10 mouse cellular contexts compared by ENCODE assay signal in the genomic region with DNA sequence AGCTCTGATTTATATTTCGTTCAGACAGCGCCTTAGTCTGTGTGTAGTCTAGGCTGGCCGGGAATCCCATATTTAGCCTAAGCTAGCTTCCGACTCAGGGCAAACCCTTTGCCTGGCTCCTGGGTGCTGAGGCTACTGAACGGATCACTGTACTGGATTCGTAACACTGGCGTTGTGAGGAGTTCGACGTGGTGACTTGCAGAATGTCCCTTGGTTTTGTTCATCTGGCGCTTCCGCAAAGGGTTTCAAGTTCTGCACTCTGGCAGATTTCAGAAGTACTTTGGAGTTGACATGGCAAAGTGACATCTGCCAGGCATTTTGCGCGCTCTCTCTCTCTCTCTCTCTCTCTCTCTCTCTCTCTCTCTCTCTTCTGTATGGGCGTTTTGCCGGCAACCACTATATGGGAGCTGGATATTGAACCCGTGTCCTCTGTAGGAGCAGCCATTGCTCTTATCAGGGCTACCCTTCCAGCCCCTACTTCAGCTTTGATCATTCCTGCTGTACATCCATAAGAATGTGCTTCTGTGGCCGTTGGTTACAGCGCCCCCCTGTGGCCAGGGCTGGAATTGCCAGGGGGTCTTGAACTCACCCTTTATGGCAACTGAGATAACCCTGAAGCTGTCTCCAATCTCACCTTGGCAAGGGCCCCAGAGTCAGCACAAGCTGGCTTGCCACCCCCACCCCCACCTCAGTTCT. TPM values are rescaled to one million over a fixed set of nuclear protein-coding genes. Genes with fewer than 3 reads are reported as not detected.
DNase-seq lines count a peak whose midpoint lies in the region; ATAC-seq and TF ChIP-seq lines count a peak whose summit lies in the region.
"Had no signal": no experiment of that assay in that cellular context is flagged by ENCODE, and none has a peak within 500 bp of the region (broad histone marks: within the 10 kb centered on the region; RNA-seq: fewer than 3 reads in every experiment).

No protein-coding gene starts in this region.

- no peak for ATAC-seq in activated CD4-positive, CD25-positive, alpha-beta regulatory T cell, adult 4 months

- H3K27ac ChIP-seq in cerebellum, adult 2 months (ENCODE audit: insufficient read depth, low read length) = no peak overlapping the region
- H3K27ac ChIP-seq: heart, embryonic 13.5 days; macrophage had no signal

- H3K4me3 ChIP-seq in cerebellum, adult 2 months (replicated peaks; ENCODE audit: insufficient read depth, low read depth, low read length) = no peak overlapping the region
- H3K4me3 ChIP-seq: heart, embryonic 13.5 days had no signal

- DNase-seq in cerebellum, adult 2 months = peak in 1 of 2 experiments; percentile 39
- DNase-seq in cerebellum, adult 9-11 months = no peak
- peak; percentile 48 for DNase-seq in left cerebral cortex, postnatal 4 days
- DNase-seq in left cerebral cortex, postnatal 36 days (ENCODE audit: low spot score in 2 of 2) = no peak
- DNase-seq in brain, embryonic 14.5 days (ENCODE audit: low read depth) = no peak
- peak; percentile 58 for DNase-seq in lung, postnatal 36 days
- DNase-seq in right cerebral cortex, postnatal 10 days (ENCODE audit: low spot score in 2 of 2) = no peak

- H3K4me1 ChIP-seq in cerebellum, adult 2 months (ENCODE audit: control insufficient read depth, insufficient read depth, low read length) = peaks cover 13% of the 10 kb centered on the region

- TF ChIP-seq POLR2A in cerebellum, adult 2 months (IDR thresholded peaks at IDR 0.05; ENCODE audit: borderline replicate concordance, insufficient read depth, low read length) = no peak
- no peak for TF ChIP-seq POLR2A in brain, embryonic 14.5 days (IDR thresholded peaks at IDR 0.05; ENCODE audit: borderline replicate concordance, extremely low read depth, insufficient read depth, insufficient read length, poor library complexity, severe bottlenecking)

- H3K27me3 ChIP-seq in cerebellum, adult 2 months (ENCODE audit: control insufficient read depth, insufficient read depth, low read length) = no peaks in the 10 kb centered on the region

- peak; percentile 61 for TF ChIP-seq CTCF in cerebellum, adult 2 months (IDR thresholded peaks at IDR 0.05; ENCODE audit: borderline replicate concordance, insufficient read depth, low read depth, low read length)
- peak; percentile 70 for TF ChIP-seq CTCF in brain, embryonic 14.5 days (IDR thresholded peaks at IDR 0.05; ENCODE audit: borderline replicate concordance, extremely low read depth, insufficient read depth, insufficient read length)

- 87% methylated on average over 18 of the region's 18 CpGs for WGBS in cerebellum, adult 2 months

- intact Hi-C loops in left cerebral cortex, postnatal 4 days (cut with DNase I) = no loop called here
- intact Hi-C loops in left cerebral cortex, postnatal 36 days (cut with DNase I) = no loop called here

RNA-seq across cellular contexts. Expression of a gene that starts 4.9 kb away (rescaled TPM):
- 2.9 and 3.1 TPM in 2 replicates for polyA plus RNA-seq in cerebellum, adult 2 months (2012; rRNA removed)
- total RNA-seq in left cerebral cortex, postnatal 4 days (2021) = 1 to 10 TPM; 1.2 to 1.5 TPM
- total RNA-seq in left cerebral cortex, postnatal 36 days (2021) = 1 to 10 TPM; 1.5 to 1.6 TPM
- 0.85 and 1.2 TPM in 2 replicates for polyA plus RNA-seq in brain, embryonic 14.5 days (2012; rRNA removed)
- under 1 TPM; 0.33 to 0.42 TPM for polyA plus RNA-seq in activated CD4-positive, CD25-positive, alpha-beta regulatory T cell, adult 4 months (2017; shearing (Covaris generic))

RNA-seq across cellular contexts. Expression of a gene that starts 27.0 kb away (rescaled TPM):
- polyA plus RNA-seq in cerebellum, adult 2 months (2012; rRNA removed) = 1.7 and 2.2 TPM in 2 replicates
- 1 to 10 TPM; 1.4 to 1.5 TPM for total RNA-seq in left cerebral cortex, postnatal 4 days (2021)
- 1 to 10 TPM; 6.3 to 7.3 TPM for total RNA-seq in left cerebral cortex, postnatal 36 days (2021)
- polyA plus RNA-seq in brain, embryonic 14.5 days (2012; rRNA removed) = 2.7 and 3.0 TPM in 2 replicates
- polyA plus RNA-seq in activated CD4-positive, CD25-positive, alpha-beta regulatory T cell, adult 4 months (2017; shearing (Covaris generic)) = not detected

RNA-seq across cellular contexts. Expression of a gene that starts 56.7 kb away (rescaled TPM):
- polyA plus RNA-seq in cerebellum, adult 2 months (2012; rRNA removed) = not detected in 2 replicates
- total RNA-seq in left cerebral cortex, postnatal 4 days (2021) = not detected
- total RNA-seq in left cerebral cortex, postnatal 36 days (2021) = not detected
- not detected in 2 replicates for polyA plus RNA-seq in brain, embryonic 14.5 days (2012; rRNA removed)
- polyA plus RNA-seq in activated CD4-positive, CD25-positive, alpha-beta regulatory T cell, adult 4 months (2017; shearing (Covaris generic)) = not detected
- polyA plus RNA-seq: heart, embryonic 13.5 days; macrophage had no signal

Comparison
In these comparisons a context has a peak if more than half of its experiments do, and no peak if none do; other contexts are left out.
1. DNase-seq: peak in left cerebral cortex, postnatal 4 days (single experiment) and lung, postnatal 36 days (single experiment); none in cerebellum, adult 9-11 months (single experiment), left cerebral cortex, postnatal 36 days (0 of 2), brain, embryonic 14.5 days (single experiment) and right cerebral cortex, postnatal 10 days (0 of 2).